Mouse (Mus musculus): ENCODE measurements at regions not wholly inside any gene's neighbourhood (a gene's known extent, or its start where the extent isn't known, plus 50 kb on each side); places are given as distances from the start of the nearest gene placed in this dataset.

DNA sequence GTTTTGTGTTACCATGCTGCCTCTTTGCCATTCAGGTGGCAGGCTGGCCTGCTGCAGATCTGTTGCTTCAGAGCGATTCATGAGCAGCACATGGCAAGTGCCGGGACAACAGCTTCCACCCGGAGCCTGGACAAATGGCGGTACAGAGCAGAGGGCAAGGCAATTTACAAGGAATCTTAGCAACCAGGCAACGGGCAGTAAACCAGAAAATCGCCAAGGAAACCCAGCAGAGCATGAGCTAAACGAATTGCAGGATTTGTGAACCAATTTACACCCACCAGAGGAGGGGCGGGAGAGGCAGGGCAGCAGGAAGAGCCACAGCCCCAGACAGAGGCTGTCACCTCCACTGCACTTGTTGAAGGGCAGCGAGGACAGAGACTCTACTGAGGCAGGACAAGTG, 60.5 kb upstream of the Loxl4 start:
- Histone ChIP-seq H3K4me3 (ENCODE audit: low read depth, low read length) (no peak overlapping the region), H3K27me3 (replicated peaks; ENCODE audit: control insufficient read depth, insufficient read depth, low read length) (no peaks in the 10 kb centered on the region), H3K4me2 (ENCODE audit: low read length) (no peak overlapping the region), H3K27ac (ENCODE audit: low read depth, low read length) (no peak overlapping the region), H3K9ac (ENCODE audit: low read length) (no peak overlapping the region), H3K9me3 (replicated peaks; ENCODE audit: control insufficient read depth, low read length) (no peaks in the 10 kb centered on the region), H3K4me1 (ENCODE audit: control insufficient read depth, insufficient read depth, low read length) (peaks cover 12% of the 10 kb centered on the region), H3K36me3 (ENCODE audit: control insufficient read depth, insufficient read depth, low read length) (no peaks in the 10 kb centered on the region)
- 3% methylated on average over 9 of the region's 9 CpGs for WGBS
- DNase-seq (ENCODE audit: low spot score) (peak; percentile 87), ATAC-seq (peak; percentile 88)

DNA sequence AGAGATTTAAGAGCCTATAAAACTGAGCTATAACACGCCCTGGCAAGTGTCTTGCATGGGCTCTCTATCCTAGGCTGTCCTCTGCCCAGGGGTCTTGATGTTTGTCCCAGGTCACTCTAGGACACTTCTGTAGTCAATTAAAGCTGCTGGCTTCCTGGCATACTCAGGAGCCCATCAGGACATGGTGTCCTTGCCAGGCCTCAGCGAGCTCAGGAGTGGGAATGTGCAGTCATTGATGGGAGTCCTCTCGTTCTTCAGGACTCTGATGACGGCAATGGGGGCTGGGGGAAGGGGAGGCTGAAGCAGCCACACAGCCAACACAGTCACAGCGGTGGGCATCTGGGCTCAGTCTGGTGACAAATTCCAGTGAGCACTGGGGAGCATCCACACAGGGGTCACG, 57.3 kb upstream of the Loxl4 start:
- Histone ChIP-seq H3K36me3 (ENCODE audit: control insufficient read depth, insufficient read depth, low read length) (no peaks in the 10 kb centered on the region), H3K9me3 (replicated peaks; ENCODE audit: control insufficient read depth, low read length) (no peaks in the 10 kb centered on the region), H3K4me1 (ENCODE audit: control insufficient read depth, insufficient read depth, low read length) (peaks cover 12% of the 10 kb centered on the region), H3K9ac (ENCODE audit: low read length) (no peak overlapping the region), H3K27me3 (replicated peaks; ENCODE audit: control insufficient read depth, insufficient read depth, low read length) (no peaks in the 10 kb centered on the region), H3K4me2 (ENCODE audit: low read length) (no peak overlapping the region), H3K4me3 (ENCODE audit: low read depth, low read length) (no peak overlapping the region), H3K27ac (ENCODE audit: low read depth, low read length) (no peak overlapping the region)
- ATAC-seq = no peak
- no peak for DNase-seq (ENCODE audit: low spot score)
- 77% methylated on average over 6 of the region's 6 CpGs for WGBS

DNA sequence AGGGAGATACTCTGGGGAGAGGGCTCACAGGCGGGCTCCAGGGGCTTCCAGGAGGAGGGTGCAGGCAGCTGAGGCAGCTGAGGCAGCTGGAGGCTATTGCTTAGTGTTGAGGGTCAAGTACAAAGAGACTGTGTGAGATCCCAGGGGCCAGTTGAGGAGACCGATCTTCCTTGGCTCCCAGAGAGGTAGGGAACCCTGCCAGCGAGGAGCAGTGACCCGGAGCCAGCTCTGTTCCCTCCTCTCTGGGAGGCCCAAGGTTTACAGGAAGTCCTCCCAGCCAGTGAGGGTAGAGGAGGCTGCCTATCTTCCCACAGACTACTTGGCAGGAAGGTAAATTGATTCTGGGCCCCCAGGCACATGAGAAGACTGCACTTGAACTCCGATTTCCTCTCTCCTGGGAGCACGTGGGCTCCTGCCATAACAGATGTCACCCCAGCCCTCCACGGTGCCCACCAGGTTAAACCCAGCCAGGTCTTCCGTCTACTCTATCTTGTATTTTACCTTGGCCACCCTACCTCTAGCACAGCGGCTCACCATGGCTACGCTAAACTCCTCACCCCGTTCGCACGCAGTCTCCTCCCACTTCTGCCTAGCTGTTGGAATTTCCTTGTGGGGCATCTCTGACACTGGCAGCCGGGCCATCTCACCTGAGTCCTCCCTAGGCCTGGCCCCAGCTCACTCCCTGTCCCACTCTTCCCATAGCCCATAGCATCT, 55.9 kb upstream of the Loxl4 start:
- no peaks in the 10 kb centered on the region for H3K36me3 ChIP-seq (ENCODE audit: control insufficient read depth, insufficient read depth, low read length)
- ATAC-seq (no peak), DNase-seq (ENCODE audit: low spot score) (no peak)
- no peaks in the 10 kb centered on the region for H3K27me3 ChIP-seq (replicated peaks; ENCODE audit: control insufficient read depth, insufficient read depth, low read length)
- H3K4me2 ChIP-seq (ENCODE audit: low read length) = no peak overlapping the region
- no peaks in the 10 kb centered on the region for H3K9me3 ChIP-seq (replicated peaks; ENCODE audit: control insufficient read depth, low read length)
- peaks cover 7% of the 10 kb centered on the region for H3K4me1 ChIP-seq (ENCODE audit: control insufficient read depth, insufficient read depth, low read length)
- WGBS = 82% methylated on average over 14 of the region's 14 CpGs
- no peak overlapping the region for H3K9ac ChIP-seq (ENCODE audit: low read length)
- H3K27ac ChIP-seq (ENCODE audit: low read depth, low read length) = no peak overlapping the region
- H3K4me3 ChIP-seq (ENCODE audit: low read depth, low read length) = no peak overlapping the region

DNA sequence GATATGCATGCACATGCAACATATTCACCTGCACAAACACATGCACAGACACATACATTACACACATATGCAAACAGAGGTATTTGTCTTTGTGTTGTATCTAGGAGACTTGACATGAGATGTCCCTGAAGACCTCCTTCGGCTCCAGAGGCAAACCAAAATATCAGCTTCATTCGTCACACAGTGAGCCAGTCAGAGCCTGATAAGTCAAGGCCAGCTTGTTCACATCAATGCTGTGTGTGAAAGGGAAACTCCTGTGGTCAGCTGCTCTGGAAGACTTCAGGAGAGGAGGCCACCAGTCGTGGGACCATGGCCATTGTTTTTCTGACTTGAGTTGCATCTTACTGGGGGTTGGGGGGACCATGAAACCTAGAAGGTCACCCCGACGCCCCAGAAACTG, 54.3 kb upstream of the Loxl4 start:
- no peaks in the 10 kb centered on the region for H3K9me3 ChIP-seq (replicated peaks; ENCODE audit: control insufficient read depth, low read length)
- H3K9ac ChIP-seq (ENCODE audit: low read length) = no peak overlapping the region
- no peak for DNase-seq (ENCODE audit: low spot score)
- ATAC-seq = no peak
- H3K27ac ChIP-seq (ENCODE audit: low read depth, low read length) = no peak overlapping the region
- WGBS = 81% methylated on average over 5 of the region's 5 CpGs
- no peaks in the 10 kb centered on the region for H3K4me1 ChIP-seq (ENCODE audit: control insufficient read depth, insufficient read depth, low read length)
- H3K27me3 ChIP-seq (replicated peaks; ENCODE audit: control insufficient read depth, insufficient read depth, low read length) = no peaks in the 10 kb centered on the region
- H3K36me3 ChIP-seq (ENCODE audit: control insufficient read depth, insufficient read depth, low read length) = no peaks in the 10 kb centered on the region
- no peak overlapping the region for H3K4me3 ChIP-seq (ENCODE audit: low read depth, low read length)
- no peak overlapping the region for H3K4me2 ChIP-seq (ENCODE audit: low read length)

All from forebrain, embryonic 14.5 days (tissue).